Mouse (Mus musculus): ENCODE data around the gene Kirrel.
A peak's percentile ranks its signal among the peaks of the same experiment; 100 is the strongest.

The Kirrel gene

DNA sequence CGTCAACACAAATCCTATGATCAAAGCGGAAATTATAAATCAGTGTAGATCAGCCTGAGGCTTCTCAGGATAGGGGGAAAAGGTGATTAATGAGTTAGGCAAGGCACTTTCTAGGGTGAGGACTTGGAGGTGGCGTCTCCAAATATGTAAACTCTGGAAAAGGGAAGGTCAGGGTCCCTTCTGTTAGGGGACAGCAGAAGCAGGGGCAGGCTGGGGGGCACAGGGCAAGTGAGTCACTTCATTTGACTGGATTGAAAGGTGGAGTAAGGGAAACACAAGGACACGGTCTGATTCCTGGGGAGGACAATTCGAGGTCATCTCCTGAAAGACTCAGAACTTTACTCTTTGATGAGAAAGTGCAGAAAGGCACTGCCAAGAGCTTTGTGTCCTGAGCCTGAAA, 97.6 kb downstream of the Kirrel start:
- DNase-seq = no peak

DNA sequence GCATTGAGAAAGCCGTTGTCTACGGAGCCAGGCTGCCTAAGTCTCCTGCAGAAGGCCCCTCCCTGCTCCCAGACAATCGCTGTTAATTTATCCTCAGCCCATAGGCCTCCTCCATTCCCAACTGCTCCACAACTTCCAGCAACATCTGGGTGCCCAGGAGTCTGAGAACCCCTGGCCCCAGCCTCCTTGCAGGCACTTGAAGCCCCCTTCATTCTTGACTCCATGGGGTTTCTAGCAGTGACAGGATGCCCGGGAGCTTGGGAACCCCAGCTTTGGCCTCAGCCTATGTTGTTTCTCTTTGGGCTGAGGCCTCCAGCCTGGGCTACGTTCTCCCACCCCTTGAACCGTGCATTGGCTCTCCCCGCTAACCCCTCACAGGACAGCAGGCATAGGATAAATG, 98.4 kb downstream of the Kirrel start:
- DNase-seq = no peak

GRCm38 (mm10) chr3:87072612-87073515, 101.7 kb downstream of the Kirrel start:
- DNase-seq = peak; percentile 75

DNA sequence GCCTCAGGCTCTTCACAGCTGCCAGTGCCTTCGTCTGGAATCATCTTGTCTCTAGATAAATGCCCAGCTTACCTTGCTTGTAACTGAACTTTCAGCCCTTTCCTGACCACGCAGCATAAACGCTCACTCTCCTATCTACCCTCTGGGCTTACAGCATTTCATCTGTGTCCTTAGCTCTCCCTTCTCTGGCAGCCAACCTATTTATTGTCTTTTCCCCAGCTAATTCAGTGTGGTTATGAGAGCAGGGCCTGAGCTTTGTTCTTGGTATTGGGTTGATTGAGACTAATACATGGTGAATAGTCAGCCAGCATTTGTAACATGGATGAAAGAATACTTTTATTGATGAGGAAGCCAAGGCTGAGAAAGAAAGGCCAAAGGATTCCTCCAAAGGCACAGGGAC, 102.4 kb downstream of the Kirrel start:
- DNase-seq = peak; percentile 28

DNA sequence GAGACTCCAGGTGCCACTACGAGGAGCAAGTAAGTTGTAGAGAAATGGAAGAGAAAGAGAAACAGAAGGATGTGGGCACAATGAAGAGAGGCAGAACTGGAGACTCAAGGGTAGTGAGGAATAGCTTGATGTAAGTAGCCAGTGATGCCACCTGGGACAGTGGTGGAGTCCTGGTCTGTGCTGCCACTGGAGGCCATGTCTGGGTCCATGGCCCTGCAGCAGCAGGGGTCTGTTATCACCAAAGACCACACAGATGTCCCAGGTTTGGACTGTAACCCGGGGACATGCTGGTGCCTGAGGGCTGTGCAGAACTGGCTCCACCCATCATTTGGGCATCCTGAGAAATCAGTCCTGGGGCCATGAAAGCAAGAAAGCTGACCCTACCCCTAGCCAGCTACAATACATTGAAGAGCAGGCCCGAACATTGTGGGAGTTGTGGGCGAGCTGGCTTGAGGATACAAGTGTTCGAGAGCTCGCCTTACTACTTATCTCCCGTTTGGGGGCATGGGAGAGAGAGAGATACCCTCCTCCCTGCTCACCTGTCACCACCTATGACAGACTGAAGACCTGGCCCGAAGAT, 107.1 kb downstream of the Kirrel start:
- no peak for DNase-seq

- DNase-seq = no peak
Measured at GRCm38 (mm10) chr3:87053939-87054338, 120.6 kb downstream of the Kirrel start.

- DNase-seq = peak; percentile 12
Measured at GRCm38 (mm10) chr3:87047801-87048200, 126.7 kb downstream of the Kirrel start.

DNA sequence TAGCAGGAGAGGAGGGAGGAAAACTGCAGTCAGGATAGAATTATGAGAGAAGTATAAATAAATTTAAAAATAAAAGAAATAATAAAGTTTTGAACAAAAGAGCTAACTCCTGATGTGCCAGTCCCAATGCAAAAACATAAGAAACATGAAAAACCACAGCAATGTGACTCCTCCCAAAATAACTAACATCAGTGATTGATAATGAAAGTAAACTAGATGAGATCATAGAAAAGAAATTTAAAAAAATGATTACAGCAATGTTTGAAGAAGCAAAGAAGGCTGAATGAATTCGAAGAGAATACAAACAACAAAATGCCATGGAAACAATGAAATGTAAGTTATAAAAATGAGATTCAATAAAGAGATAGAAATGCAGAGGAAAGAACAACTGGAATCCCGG, 132.8 kb downstream of the Kirrel start:
- DNase-seq = no peak

DNA sequence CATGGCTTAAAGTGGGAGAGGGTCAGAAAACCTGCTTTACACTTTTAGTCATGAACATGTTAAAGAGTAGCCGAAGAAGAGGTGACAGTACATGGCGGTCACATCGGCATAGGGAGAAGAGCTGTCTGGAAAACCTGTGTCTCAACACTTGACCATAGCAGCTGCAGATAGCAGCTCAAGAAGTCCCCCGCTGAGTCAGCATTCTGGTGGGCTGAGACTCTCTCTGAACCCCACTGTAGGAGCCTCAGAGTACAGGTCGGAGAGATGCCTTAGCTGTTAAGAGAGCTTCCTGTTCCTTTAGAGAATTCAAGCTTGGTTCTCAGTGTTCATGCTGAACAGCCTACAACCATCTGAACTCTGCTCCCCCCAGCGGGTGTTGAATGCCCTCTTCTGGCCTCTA, 136.0 kb downstream of the Kirrel start:
- no peak for DNase-seq

DNA sequence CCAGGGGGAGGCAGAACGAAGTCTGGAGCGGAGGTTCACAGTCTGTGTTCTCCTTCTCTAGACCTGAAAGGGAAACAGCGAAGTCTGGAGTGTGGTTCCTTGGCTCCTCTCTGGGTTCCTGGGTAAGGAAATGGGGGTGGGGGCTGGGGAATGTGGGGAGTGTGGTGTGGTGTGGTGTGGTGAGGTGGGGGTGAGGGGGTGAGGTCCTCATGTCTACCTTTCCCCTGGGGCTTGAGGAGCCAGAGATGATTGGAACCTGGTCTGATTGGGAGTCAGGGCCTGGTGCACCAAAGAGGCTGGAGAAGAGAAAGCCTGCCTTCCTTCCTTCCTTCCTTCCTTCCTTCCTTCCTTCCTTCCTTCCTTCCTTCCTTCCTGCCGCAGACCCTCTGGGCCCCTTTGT, 140.5 kb downstream of the Kirrel start:
- no peak for DNase-seq

- DNase-seq = peak; percentile 84
Measured at GRCm38 (mm10) chr3:87033357-87033756, 141.2 kb downstream of the Kirrel start.

GRCm38 (mm10) chr3:87030855-87031254, 143.7 kb downstream of the Kirrel start:
- DNase-seq = peak; percentile 82
